Mouse (Mus musculus) regulatory T cell (primary cell): ENCODE results near the gene Atg16l2.

Source experiments
- in situ Hi-C: fragments of 300-600 bp; cut with MboI, MseI; formaldehyde crosslinking; loops from one replicate; pipeline ENCODE4 v1.15.1; 2025; ENCODE audit warnings: high pct_unique_total_duplicates

Atg16l2 gene

DNA sequence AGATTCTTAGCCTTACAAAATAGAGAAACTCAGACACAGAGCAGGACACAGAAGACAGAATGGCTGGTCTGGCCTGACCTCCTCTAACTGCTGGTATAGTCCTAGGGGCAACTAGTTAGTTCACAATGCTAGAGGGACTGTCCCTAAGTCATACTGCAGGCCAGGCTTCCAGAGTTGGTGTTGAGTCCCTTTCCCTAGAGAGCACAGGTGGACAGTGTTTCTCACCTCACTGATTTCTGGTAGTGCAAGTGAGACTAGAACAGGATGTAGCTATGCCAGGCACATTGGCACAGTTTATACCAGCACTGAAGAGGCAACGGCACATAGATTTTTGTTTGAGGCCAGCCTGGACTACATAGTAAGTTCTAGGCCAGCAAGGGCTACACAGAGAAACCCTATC, 9.4 kb downstream of the Atg16l2 start:
- in situ Hi-C loops, result no loop called here

DNA sequence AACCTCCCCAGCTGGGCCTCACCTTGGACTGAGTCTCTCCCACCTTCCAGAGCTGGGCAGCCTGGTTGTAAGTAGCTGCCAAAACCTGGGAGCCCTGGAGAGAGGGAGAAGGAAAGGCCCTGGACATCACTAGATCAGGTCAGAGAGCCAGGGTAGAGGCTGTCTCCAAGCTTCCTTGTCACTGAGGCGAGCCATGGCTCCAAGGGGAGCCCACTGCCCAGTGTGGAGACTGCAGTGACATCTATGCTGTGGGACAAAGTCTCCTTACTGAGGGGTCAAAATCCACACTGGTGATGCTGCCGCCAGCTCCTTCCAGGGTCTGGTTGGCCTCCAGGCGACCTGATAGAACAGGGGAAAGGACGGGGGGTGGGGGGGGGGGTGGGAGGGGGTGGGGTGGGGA, 10.0 kb downstream of the Atg16l2 start:
- in situ Hi-C loops, result no loop called here

DNA sequence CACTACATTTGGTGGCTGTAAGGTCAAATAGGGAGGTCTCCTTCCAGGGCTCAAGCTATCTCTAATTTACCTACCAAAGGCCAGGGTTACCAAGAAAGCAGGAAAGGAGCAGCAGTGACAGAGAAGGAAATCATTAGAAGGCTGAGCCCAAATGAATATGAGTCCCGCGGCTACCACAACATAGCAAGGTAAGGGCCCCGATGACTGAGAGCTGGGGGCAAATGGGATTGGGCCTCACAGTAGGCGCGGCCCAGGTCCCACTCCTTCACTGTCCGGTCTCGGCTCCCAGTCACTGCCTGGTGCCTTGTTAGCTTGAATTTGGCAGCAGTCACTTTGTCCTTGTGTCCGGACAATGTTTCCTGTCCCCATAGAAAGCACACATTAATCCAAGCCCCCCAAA, 10.4 kb downstream of the Atg16l2 start:
- in situ Hi-C loops, result no loop called here

DNA sequence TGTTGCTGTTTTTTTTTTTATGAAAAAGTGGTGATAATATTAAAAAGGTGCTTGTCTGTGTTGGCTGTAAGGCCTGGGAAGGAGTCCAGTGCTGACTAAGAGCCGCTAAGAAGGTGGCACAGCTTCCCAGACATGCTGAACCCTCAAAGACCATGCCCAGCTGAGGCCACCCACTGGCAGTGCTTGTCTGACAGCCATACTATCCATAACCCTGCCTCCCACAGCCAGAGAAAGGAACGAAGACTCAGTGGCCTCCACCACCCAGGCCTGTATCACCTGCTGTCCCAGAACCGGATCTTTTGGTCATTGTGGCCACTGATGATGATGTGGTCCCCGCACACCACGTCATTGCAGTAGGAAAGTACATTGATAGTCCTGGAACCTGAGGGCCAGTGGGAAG, 10.8 kb downstream of the Atg16l2 start:
- in situ Hi-C loops, result no loop called here

DNA sequence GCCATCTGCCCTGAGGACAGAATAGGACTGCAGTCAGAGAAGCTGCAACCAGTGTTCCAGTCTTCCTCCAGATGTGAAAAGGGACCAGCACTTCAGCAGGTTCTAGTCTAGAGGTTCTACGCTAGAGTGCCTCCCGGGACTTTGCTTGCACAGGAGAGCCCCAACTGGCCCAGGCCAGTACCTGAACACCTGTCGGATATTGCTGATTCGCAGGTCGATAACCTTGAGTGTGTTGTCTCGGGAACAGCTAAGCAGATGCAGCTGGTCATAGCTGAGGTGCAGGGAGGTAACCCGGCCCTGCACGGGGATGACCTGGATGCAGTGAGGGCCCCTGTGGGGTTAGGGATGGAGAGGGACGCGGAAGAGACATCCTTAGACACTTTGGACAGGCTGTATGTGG, 11.7 kb downstream of the Atg16l2 start:
- in situ Hi-C loops, result no loop called here

DNA sequence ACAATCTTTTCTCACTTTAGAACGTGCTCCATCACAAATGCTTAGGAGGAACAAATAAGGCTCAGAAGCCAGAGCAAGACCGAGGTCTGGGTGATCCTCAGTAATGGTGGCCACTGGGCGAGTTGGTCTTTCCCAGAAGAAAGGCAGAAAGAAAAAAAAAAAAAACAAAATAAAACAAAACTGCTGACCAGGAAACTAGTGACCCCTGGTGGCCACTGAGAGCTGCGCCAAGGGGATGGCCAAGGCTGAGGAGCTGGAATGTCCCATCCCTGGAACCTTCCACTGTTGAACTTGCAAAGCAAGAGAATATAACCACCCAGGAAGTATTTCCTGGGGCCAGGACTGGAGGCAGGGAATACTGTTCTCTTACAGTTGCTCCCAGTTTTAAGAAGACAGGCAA, 13.6 kb downstream of the Atg16l2 start:
- in situ Hi-C loops, result no loop called here

DNA sequence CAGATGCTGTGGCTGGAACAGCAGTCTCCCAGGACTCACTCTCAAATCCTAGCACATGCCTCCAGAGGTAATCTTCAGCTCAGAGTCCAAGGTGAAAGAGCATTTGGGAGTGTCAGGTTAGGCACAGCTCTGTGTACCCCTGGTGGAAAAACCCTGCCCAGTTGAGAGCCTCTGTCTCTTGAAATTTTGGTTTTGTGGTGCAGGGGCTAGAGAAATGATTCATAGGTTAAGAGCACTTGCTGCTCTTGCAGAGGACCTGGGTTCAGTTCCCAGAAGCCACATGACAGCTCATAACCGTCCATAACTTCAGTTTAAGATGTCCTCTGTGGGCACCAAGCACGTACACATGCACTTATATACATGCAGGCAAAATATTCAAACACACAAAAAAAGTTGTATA, 14.2 kb downstream of the Atg16l2 start:
- in situ Hi-C loops, result no loop called here

DNA sequence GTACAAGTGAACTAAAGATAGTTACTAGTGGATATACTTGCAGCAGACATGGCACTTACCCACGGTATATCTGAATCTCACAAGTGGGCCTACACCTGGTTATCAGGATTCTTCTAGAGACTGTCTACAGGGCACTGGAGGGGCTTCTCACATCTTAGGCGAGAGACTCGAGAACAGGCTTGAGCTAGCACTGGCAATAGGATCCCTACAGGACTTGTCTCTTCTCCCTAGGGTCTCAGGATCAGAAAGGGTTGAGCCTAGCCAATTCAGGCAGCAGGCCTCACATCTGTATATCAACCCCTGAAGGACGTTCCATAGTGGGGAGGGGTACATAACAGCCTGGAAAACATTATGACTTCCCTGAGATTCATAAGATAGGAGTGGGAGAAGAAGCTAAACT, 15.2 kb downstream of the Atg16l2 start:
- in situ Hi-C loops, result no loop called here

DNA sequence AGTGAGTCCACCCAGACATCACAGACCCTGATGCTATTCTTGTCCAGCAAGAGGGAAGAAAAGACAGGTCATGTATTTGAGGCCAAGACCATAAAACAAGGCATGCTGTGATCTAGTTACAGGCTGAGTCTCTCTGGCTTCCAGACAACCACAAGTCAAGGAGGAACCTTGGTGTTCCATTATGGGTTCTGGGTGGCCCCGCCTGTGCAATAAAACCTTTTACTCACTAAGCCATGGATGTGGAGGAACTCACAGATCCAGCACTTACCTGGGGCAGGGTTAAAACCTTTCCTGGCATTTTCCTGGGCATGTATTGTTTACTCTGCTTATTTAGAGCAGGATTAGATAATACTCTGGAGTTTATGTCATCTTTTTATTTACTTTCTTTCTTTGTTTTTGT, 17.5 kb downstream of the Atg16l2 start:
- in situ Hi-C loops, result no loop called here

DNA sequence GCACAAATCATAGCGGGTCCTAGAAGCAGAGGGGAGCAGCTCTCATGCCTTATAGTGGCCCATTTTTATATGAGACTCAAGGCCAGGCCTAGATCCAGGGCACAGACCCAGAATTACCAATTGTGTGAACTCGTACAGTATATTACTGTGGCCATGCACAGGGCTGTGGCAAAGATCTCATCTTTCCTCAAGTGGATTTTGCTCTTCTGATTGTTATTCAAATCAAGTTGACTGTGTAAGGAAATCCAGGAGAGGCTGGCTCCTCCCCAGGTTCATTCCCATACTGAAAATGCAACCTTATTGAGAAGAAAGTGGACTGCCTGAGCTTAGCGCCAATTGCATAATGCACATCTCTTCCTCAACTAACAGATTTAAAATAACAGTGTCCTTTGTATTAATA, 19.3 kb downstream of the Atg16l2 start:
- in situ Hi-C loops, result no loop called here

DNA sequence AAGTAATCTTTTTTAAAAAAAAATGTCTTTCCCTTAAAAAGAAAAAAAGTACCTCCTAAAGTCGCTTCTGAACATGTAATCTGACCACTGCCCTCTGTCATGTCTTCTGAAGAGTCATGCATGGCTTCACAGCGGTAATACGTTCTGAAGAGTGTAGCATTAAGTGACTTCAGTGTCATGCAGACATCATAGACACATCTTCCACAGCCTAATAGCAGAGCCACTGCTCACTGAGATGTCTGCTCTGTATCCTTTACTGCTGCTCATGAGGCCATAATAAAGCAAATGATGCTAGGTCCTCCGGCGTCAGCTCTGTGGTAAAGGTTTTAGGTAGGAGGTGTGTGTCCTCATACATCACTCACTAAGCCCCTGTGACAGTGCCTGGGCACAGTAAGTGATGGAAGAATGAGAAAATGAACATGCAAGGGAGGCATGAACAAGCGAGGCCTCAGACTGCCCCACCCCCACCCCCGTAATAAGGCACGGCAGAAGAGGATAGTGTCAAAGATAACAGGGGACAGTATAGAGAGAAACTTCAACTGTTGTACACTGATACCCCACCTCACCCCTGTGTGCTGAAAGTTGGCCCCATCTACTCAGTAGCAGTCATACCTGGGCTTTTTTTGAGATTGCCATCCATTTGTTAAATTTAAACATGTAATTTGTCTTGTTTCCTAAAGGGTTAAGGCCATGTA, 29.4 kb downstream of the Atg16l2 start:
- in situ Hi-C loops, result no loop called here

DNA sequence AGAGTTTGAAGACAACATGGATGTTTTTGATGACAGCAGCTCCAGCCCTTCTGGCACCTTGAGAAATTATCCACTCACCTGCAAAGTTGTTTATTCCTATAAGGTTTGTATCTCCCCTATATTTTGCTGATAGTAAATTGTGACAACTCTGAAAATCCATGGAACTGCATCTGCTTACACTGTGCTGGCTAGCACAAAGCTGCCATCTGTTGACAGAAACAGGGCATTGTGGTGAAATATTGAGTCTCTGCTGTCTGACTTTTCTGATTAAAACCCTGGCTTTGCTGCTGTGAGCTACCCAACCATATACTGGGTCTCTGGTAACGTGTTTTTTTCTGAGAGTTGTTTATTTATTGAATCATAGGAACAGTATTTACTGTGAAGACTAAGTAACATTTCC, 30.4 kb downstream of the Atg16l2 start:
- in situ Hi-C loops, result no loop called here

DNA sequence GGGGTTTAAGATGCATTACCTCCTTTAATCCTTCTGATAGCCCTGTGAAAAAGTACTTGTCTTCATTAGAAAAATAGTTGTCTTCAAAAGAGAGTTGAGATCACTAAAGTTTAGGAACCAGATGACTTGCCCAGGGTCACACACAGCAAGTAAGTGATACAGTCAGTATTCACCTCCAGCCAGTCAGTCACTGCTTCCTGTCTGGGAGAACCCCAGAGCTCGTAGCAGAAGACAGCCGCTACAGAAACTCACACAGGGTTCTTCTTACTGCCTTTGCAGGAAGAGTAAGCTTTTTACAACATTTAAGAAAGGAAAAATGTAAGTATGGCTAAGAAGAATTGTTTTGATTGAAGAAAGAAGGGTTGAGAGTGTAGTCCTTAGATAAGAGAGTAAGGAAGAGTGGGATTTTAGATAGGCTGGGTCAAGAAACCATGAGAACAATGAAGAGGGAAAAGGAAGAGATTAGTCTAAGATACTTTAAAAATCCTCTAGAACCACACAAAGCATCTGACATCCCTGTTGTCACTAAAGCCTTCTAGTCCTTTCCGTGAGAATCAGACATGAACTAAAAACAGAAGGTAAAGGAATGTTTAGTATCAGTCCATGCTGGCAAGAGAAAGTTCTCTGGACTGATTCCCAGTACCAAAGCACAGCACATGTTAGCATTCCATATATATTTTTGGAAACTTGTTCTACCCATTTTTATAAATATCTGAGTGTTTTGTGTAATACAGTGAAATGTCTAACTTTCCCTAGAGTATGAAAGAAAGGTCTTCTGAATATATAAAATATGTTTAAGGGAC, 34.4 kb downstream of the Atg16l2 start:
- in situ Hi-C loops, result no loop called here

DNA sequence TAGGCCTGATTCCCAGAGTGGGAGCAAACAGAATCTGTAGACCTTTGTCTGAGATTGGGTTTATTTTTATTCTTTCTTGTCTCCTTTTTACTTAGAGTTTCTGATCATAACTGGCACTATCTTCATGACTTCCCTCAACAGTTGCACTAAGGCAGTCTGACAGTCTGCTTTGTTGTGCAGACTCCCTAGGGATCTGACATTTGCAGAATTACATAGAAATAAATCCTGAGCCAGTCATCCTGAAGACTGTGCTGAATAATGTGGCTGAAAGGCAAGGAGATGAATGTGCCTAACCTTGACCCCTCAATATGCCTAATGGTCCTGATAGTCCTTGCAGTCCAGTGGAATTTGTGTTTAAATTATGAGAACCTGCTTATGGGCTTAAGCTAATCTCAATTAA, 38.5 kb downstream of the Atg16l2 start:
- in situ Hi-C loops, result no loop called here

DNA sequence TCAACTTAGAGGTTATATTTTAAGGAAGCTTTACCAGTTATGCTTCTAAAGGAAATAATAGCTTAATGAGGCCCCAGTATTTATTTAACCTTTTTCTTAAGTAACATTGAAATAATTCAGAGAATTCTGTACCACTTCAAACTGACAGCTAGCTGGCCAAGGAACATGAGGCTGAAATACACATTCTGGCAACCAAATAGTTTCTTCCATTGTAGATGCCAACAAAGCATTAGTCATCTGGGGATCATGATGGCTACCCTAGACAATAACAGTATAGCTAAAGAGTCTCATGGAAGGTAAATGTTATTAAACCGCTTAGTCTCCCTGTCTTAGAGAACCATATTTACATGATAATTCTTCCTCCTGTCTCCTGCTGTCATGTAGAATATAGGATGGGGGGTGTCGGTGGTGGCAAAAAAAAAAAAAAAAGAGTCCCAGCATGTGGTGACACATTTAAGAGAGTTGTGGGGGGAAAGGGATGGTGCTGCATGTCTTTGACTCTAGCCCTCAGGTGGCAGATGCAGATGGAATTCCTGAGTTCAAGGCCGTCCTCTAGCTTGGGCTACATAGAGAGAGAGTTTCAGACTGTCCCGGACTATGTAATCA, 40.0 kb downstream of the Atg16l2 start:
- in situ Hi-C loops, result no loop called here

DNA sequence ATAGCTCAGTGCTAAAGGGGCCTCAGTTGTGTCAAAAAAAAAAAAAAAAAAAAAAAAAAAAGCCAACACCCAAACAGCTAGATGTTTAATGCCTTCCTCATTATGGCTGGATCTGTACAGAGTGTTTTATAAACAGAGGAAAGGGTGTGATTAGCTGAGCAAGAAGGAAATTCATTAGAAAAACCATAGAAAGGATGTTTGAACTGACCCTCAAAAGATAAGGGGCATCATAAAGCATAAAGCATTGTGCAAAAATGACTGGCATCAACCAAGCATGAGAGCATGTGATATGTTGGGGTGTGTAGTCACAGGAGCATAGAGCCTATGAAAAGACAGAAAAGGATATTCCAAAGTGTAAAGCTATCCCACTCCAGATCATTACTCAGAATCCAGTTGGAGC, 43.6 kb downstream of the Atg16l2 start:
- in situ Hi-C loops, result no loop called here

DNA sequence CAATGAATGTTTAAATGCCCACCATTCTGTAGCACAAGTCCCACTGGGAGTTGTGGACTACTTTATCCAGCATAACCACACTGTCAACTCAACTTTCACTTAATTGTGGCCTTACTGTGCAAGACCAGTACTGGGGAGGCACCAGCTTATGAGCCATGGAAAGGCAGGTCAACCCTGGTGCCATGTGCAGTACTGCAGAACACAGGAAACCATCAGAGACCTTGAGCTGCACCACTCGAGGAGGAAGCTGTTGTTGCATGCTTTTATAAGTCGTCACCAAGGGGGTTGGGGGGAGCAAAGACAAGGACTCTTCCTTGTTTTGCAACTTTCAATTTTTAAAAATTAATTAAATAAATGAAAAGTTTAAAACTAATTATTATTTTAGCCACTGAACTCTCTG, 49.0 kb downstream of the Atg16l2 start:
- in situ Hi-C loops, result no loop called here

DNA sequence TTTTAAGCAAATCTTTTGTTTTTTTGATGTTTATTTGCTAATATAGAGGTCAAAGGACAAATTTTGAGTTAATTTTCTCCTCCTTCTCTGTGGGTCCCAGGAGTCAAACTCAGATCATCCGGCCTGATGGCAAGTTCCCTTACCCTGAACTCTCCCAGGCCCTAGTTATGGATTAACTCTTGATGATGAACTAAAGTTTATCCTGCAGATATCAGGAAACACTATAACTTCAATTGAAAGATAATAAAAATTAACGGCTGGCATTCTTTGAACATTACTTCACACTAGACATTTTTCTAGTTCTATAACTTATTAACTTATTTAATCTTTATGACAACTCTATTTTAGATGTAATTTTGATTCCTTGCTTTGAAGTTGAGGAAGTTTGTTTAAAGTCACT, 52.9 kb downstream of the Atg16l2 start:
- in situ Hi-C loops, result no loop called here

DNA sequence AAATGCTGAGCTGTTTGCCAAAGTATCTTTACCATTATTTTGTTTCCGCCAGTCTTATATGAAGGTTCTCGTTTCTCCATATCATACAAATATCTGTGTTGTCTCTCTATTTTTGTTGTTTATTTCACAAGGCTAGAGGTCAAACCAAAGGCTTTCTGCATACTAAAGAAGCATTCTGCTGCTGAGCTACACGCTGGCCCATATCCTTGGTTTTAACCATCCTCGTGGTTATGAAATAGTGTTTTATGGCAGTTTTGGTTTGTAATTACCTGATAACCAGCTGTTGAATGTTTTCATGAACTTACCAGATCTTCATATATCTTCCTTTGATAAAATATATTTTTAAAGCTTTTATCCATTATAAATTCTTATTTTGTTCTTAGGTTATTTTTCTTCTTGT, 53.3 kb downstream of the Atg16l2 start:
- in situ Hi-C loops, result no loop called here

DNA sequence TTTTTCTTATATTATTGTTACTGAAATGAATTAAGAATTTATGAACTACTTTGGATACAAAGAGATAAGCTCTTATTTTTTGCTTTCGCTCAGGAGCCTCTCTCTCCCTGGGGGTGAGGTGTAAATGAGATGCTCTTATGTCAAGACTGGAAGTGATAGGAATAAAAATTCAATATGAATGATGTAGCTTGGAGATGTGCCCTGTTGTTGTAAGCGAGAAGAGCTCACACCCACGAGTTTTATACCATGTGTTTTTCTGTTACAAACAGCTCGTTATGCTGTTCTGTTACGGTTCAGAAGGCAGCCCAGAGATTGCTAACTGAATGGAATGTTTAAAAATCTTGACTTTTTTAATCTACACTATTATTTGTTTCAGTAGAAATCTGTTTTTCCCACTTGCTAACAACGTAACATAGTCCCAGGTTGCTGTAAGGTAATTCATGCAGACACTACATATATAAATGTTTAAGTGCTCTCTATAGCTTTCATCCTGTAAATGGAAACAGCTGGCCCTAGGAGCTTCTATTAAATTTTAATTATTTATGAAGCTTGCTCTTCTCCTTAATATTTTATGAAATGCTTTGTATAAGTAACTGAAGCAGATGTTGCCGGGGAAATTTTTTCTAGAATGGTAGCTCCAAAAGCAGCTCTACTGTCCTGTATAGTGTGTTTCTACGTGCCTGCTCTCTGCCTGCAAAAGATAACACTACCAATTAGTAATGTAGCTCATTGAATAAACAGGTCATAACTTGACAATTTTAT, 65.2 kb downstream of the Atg16l2 start:
- in situ Hi-C loops, result no loop called here

DNA sequence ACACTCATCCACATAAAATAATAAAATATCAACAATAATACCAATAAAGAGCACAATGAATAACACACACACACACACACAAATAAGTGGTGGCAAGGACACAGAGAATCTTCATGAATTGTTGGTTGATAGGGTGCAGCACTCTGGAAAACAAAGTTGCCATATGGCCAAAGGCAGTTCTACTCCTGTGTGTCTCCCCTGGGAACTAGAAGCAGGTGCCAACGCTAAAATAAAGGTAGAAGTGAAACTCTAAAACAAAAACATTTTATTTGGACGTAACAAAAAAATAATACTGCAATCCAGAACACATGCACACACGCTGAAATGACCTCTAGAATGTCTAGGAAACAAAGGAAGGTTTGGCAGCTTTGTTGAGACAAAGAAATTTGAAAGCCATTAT, 69.3 kb downstream of the Atg16l2 start:
- in situ Hi-C loops, result loop anchor here (5.0 kb wide), 1 partner anchor 170 kb away; no protein-coding TSS in a partner anchor

DNA sequence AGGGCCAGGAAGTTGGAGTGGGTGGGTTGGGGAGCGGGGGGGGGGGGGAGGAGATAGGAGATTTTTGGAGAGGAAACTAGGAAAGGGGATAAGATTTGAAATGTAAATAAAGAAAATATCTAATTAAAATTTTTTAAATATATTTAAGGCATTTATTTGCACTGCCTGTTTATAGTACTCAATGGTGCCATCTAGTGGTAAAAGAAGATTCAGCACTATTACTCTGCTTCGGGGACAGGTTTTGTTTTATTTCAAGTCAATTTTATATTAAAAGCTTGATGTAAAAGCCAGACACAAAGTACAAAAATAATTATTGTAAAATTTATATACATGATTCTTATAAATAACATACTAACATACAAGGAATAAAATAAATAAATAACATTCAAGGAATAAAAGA, 70.6 kb downstream of the Atg16l2 start:
- in situ Hi-C loops, result loop anchor here (5.0 kb wide), 1 partner anchor 169 kb away; no protein-coding TSS in a partner anchor
